Mouse (Mus musculus): ENCODE measurements around the gene Ifitm5.

GRCm38 (mm10) chr7:140989022-140989421 lies 38.9 kb upstream of the Ifitm5 start:
- TF ChIP-seq EP300 (IDR thresholded peaks at IDR 0.05; ENCODE audit: low read depth): no peak
- TF ChIP-seq CTCF (IDR thresholded peaks at IDR 0.05; ENCODE audit: low read depth): no peak

Measured in heart, postnatal 0 days (tissue).